Mouse (Mus musculus): ENCODE measurements at regions not wholly inside any gene's neighbourhood (a gene's known extent, or its start where the extent isn't known, plus 50 kb on each side); places are given as distances from the start of the nearest gene placed in this dataset.

GRCm38 (mm10) chr12:13677266-13677665 is 408.3 kb downstream of the Nbas start:
- DNase-seq (ENCODE audit: low spot score in 2 of 2): no peak

- no peak for DNase-seq (ENCODE audit: low spot score in 2 of 2)
Measured at GRCm38 (mm10) chr12:13669453-13669852, 400.5 kb downstream of the Nbas start.

- no peak for DNase-seq (ENCODE audit: low spot score in 2 of 2)
Measured at GRCm38 (mm10) chr12:13668485-13669022, 399.6 kb downstream of the Nbas start.

- no peak for DNase-seq (ENCODE audit: low spot score in 2 of 2)
Measured at GRCm38 (mm10) chr12:13639336-13639735, 370.4 kb downstream of the Nbas start.
